Mouse (Mus musculus) olfactory bulb, adult 2 months (tissue): ENCODE data around the gene Trpm2.

Experiments
- CTCF ChIP-seq: fragments of 200-500 bp; IDR thresholded peaks from 2 replicates; pipeline ENCODE4 v1.5.1; 2012; ENCODE audit warnings: low read depth, mild to moderate bottlenecking, low read length, moderate library complexity; ENCODE audit not compliant: insufficient read depth
- POLR2A ChIP-seq: fragments of 200-500 bp; IDR thresholded peaks from 2 replicates; pipeline ENCODE4 v1.6.1; 2012; ENCODE audit warnings: mild to moderate bottlenecking, low read depth, low read length, moderate library complexity; ENCODE audit not compliant: insufficient read depth

GRCm38 (mm10) chr10:77974811-77975210 lies 4.4 kb upstream of the Trpm2 start:
- no peak for TF ChIP-seq POLR2A
- no peak for TF ChIP-seq CTCF
